Mouse (Mus musculus) cerebellum, adult 2 months (tissue): Measurements from ENCODE around the gene Dynlt1c. TPM values are rescaled to one million over a fixed set of nuclear protein-coding genes. Genes with fewer than 3 reads are reported as not detected.
"Not testable (repeated sequence)": the region's sequence is repeated elsewhere in the genome, so short reads cannot be mapped to it uniquely, and the experiment has no call there.

Experiments
- DNase-seq, 2 experiments: peaks; one replicate each; pipeline ENCODE4 v3.0.0; 2021
- H3K27ac ChIP-seq: fragments of 200-500 bp; 2 replicates; pipeline ENCODE4 v1.5.1; 2012; ENCODE audit warnings: low read length, control low read depth, inconsistent platforms; ENCODE audit not compliant: insufficient read depth
- H3K27me3 ChIP-seq: fragments of 200-500 bp; 2 replicates; pipeline ENCODE4 v1.6.1; 2012; ENCODE audit warnings: inconsistent platforms, mild to moderate bottlenecking, low read length, moderate library complexity; ENCODE audit not compliant: control insufficient read depth, insufficient read depth
- H3K4me1 ChIP-seq: fragments of 200-500 bp; 2 replicates; pipeline ENCODE4 v1.6.1; 2011; ENCODE audit warnings: low read length; ENCODE audit not compliant: control insufficient read depth, insufficient read depth
- H3K4me3 ChIP-seq: fragments of 200-500 bp; replicated peaks from 2 replicates; pipeline ENCODE3; 2011; ENCODE audit warnings: mild to moderate bottlenecking, low read depth, low read length, control low read depth; ENCODE audit not compliant: insufficient read depth
- WGBS: fragments of 180-500 bp; shearing (Covaris S2); methylation state at CpG from one replicate; pipeline ENCODE4 v1.1.7; 2018; 5-methylcytosine and 5-hydroxymethylcytosine counted together
- polyA plus RNA-seq: library from polyadenylated mRNA; depleted of rRNA; stranded (reverse); fragments of >200 nt; gene quantifications from 2 replicates; pipeline ENCODE4 v1.2.3, GENCODE M21; 2012

The Dynlt1c gene
- polyA plus RNA-seq, 1 experiment = 26.4 TPM

DNA sequence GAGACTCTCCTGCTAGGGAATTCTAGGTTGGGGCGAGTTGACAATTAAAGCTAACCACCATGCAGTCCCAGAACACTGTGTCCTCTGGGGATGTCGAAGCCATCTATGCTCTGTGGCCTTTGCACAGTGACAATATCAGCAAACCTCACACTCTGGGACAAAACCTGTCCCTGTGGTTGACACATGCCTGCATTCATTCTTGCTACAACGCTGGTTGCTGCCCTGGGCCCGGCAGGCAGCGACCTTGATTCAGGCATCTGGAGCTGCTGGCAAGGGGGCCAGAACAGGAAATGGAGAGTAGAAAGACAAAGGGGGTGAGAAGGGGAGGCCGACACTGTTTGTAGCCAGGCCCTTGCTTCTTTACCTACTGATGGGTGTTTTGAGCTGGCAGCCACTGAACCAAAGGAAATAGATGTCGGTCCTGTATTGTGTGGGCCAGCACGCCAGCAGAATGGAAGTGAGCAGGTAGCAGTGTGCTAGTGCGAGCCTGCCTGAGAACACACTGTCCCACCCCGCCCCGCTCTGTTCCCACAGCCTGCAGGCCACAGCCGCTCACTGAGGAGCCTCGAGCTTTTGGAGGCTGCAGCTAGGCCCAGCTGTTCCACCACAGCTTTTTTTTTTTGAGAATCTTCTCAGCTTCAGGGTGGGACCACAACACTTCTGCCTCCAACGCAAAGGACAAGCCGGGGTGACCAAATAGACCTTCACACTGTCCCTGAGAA lies 5.5 kb upstream of the Dynlt1c start:
- H3K27me3 ChIP-seq, H3K4me1 ChIP-seq, DNase-seq, H3K27ac ChIP-seq, H3K4me3 ChIP-seq: not testable (repeated sequence)
- WGBS = 62% methylated on average over 12 of the region's 15 CpGs

DNA sequence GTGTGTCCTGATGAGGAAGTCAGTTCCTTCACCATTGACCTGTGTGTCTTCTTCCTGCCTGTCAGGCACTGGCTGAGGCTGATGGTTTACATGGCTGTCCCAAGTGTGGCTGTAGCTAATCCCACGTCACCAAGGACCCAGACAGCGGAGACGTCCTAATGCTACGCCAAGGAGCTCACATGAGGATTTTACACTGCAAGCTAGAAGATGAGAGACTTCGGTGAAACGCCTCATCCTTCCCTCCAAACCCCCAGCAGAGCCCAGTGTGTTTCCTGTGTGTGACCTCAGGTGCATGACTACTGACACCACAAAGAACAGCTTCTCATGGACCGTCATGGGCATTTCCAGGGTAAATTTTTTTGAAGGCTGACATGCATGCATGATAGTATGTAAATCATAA lies 3.1 kb upstream of the Dynlt1c start:
- H3K4me1 ChIP-seq, DNase-seq: not testable (repeated sequence)
- 91% methylated on average over 7 of the region's 7 CpGs for WGBS

DNA sequence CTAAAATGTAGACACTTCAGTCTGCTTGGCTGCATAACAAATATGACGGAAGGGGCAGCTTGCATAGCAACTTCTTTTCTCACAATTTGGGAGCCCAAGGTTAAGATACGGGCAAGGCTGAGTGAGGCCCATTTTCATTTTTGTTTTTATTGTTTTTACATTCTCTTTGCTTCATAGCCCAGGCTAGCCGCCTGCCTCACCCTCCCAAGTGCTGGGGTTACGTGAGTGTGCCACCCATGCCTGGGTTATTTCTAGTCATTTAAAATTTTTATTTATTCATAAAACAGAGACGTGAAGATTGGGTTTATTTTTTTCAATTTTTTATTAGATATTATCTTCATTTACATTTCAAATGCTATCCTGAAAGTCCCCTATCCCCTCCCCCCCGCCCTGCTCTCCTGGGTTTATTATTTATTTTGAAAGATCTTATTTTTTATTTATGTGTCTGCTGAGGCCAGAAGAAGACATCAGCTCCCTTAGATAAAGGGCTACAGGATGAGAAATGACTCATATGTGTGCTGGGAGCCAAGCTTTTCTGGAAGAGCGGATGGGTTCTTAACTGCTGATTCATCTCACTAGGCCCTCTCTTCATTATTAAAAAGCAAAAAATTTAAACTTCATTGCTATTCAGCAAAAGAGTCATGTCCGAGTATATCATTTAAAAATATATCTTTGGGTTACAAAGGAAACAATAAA lies 1.1 kb upstream of the Dynlt1c start:
- DNase-seq = peak in 1 of 2 experiments; percentile 51

More for the DNA sequence above, 3.1 kb upstream of the Dynlt1c start:
- not testable (repeated sequence) for H3K27ac ChIP-seq, H3K27me3 ChIP-seq, H3K4me3 ChIP-seq

DNA sequence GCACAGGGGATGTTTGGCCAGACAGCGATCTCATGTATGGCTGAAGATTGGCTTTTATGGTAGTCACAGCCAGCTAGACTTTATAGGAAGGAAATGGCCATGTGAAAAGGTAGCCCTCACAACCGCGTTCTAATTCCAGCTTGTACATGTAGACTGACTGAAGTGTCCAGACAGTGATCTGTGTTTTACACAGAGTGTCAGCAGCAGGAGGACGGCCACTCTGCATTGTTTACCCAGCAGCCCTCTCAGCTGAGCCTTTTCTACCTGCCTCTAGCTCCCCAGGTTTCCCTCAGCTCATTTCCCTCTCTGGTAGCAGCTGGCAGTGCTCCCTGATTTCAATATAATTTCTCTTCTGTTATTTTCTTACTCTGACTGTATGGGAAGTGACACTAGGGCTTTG lies 734 bp downstream of the Dynlt1c start:
- not testable (repeated sequence) for H3K27ac ChIP-seq, DNase-seq, H3K4me1 ChIP-seq, H3K27me3 ChIP-seq
- peak overlapping the region; percentile 40 for H3K4me3 ChIP-seq
- WGBS = 0% methylated on average over 3 of the region's 4 CpGs

More for the DNA sequence above, 1.1 kb upstream of the Dynlt1c start:
- H3K27ac ChIP-seq, H3K4me3 ChIP-seq, H3K27me3 ChIP-seq, H3K4me1 ChIP-seq: not testable (repeated sequence)
- WGBS = 89% methylated on average over 7 of the region's 8 CpGs

GRCm38 (mm10) chr17:6605347-6605746 lies 3.9 kb downstream of the Dynlt1c start:
- WGBS = 25% methylated on average over 1 of the region's 1 CpGs

DNA sequence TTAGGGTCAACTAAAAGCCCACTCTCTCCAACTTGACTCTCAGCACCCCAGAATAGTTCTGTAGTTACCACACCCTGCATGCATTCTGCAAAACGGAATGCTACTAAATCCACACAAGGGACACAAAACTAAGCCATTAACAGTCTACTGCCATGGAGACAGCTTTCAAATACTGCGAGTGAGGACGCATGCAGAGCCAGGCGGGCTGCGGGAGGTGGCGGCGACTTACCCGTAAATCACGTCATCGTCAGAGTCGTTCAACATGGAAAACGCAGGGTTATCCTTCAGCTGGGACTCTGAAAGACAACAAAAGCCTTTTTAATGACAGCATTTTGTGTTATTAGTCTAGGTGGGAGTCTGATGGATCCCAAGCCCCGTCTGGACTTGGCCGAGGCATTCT lies 12.1 kb downstream of the Dynlt1c start:
- not testable (repeated sequence) for H3K4me3 ChIP-seq
- 91% methylated on average over 11 of the region's 14 CpGs for WGBS

More at GRCm38 (mm10) chr17:6605347-6605746, 3.9 kb downstream of the Dynlt1c start:
- H3K27ac ChIP-seq, H3K4me3 ChIP-seq, H3K4me1 ChIP-seq, H3K27me3 ChIP-seq, DNase-seq: not testable (repeated sequence)

GRCm38 (mm10) chr17:6614316-6614715 lies 12.8 kb downstream of the Dynlt1c start:
- H3K4me3 ChIP-seq = not testable (repeated sequence)
- 61% methylated on average over 6 of the region's 9 CpGs for WGBS

More for the DNA sequence above, 12.1 kb downstream of the Dynlt1c start:
- H3K27ac ChIP-seq, H3K4me1 ChIP-seq, H3K27me3 ChIP-seq, DNase-seq: not testable (repeated sequence)

DNA sequence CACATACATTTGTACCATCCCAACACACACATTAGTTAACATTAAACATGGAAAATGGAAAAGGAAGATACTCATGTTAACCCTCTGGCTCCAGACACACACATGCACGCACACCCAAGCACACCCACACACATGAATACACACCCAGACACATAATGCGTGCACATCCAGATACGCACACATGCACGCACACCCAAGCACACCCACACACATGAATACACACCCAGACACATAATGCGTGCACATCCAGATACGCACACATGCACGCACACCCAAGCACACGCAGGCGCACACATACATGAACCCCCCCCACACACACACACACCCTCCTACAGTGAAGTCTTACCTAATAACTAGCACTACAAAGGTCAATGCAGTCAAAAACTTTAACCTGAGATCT lies 15.3 kb downstream of the Dynlt1c start:
- H3K4me1 ChIP-seq, H3K27me3 ChIP-seq, H3K4me3 ChIP-seq, H3K27ac ChIP-seq, DNase-seq: not testable (repeated sequence)
- WGBS = 96% methylated on average over 9 of the region's 9 CpGs

More at GRCm38 (mm10) chr17:6614316-6614715, 12.8 kb downstream of the Dynlt1c start:
- H3K27me3 ChIP-seq, DNase-seq, H3K4me1 ChIP-seq, H3K27ac ChIP-seq: not testable (repeated sequence)

DNA sequence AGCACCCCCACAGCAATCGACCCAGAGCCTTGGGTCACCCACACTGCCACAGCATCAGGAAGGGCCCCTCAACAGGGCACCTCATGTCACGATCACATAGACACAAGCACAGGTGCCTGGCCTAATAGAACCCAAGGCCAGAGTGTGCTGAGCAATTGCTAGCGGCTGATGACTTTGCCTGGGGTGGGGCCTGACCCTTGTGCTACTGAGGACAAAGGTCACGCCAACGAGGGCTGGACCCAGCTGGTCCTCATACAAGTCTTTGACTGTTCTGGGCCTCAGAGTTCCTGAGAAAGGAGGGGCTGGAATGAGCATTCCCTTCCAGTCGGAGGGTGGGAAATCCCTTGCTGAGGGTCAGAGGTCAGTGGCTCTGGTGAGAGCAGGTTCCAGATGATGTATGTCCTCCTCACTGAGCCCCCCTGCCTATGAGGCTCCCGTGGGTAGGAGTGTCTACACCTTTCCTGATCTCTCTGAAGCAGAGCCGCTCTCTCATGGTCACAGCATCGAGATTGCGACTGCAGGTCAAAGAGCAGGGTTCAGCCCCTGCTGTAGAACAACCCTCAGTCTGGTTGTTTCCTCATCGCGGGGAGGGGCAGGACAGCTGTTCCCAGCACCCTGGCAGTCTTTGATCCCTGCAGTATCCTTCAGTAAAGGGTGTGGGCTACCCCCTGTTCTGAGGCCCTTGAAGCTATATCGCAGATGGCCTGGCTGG lies 16.4 kb downstream of the Dynlt1c start:
- H3K4me3 ChIP-seq, H3K27ac ChIP-seq, H3K4me1 ChIP-seq, H3K27me3 ChIP-seq, DNase-seq: not testable (repeated sequence)
- 73% methylated on average over 8 of the region's 13 CpGs for WGBS

DNA sequence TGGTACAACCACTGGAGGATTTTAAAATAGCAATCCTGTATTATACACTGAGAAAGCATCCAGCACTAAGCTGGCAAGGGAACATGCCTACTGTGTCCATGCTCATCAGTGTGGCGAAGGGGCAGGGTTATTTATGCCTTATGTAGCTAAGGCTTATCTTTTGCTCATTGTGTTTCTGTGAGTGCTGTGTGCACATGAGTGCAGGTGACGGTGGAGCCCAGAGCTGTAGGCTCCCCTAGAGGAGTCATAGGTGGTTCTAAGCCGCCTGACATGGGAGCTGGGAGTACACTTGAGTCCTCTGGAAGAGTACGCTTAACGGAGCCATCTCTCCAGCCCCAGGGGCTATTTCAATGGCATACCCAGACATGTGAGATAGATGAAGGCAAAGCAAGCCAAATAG lies 17.8 kb downstream of the Dynlt1c start:
- not testable (repeated sequence) for H3K4me3 ChIP-seq, H3K27me3 ChIP-seq, H3K27ac ChIP-seq, H3K4me1 ChIP-seq
- peak; percentile 39 to 43 for DNase-seq
- WGBS = 51% methylated on average over 5 of the region's 5 CpGs

DNA sequence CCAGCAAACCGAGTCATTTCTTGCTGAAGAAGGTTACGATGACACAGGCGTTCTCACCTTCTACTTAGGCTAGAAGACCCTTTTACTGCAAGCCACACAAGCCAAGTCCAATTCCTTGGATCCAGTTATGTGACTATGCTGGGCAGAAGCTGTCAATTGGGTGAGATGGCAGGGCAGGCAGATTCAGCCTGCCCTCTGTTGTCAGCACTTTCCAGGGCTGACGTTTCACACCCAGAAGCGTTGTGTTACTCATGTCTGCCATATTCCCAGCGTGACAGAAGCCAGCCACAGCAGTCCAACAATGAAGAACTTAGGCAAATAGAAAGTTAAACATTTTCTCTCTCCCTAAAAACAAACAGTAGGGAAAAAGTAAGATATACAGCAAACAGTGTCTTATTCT lies 18.6 kb downstream of the Dynlt1c start:
- WGBS = 22% methylated on average over 6 of the region's 6 CpGs

GRCm38 (mm10) chr17:6620730-6621451 lies 19.4 kb downstream of the Dynlt1c start:
- peak; percentile 63 to 77 for DNase-seq
- H3K4me3 ChIP-seq, H3K27me3 ChIP-seq, H3K4me1 ChIP-seq: not testable (repeated sequence)
- peak overlapping the region; percentile 33 for H3K27ac ChIP-seq
- 41% methylated on average over 18 of the region's 20 CpGs for WGBS

More for the DNA sequence above, 18.6 kb downstream of the Dynlt1c start:
- Histone ChIP-seq H3K27ac (peak overlapping the region; percentile 91), H3K4me3 (peak overlapping the region; percentile 42)
- not testable (repeated sequence) for H3K27me3 ChIP-seq, H3K4me1 ChIP-seq
- peak; percentile 39 to 42 for DNase-seq
